Mouse (Mus musculus) intestine, postnatal 0 days (tissue): ENCODE measurements around the gene Fam241b. TPM values are rescaled to one million over a fixed set of nuclear protein-coding genes. Genes with fewer than 3 reads are reported as not detected.

ENCODE experiments used
- ATAC-seq: fragments of 200-750 bp; cut with Nextera tagmentation; 2 replicates; pipeline ENCODE4 v1.8.0; 2017; ENCODE audit warnings: mild to moderate bottlenecking, moderate TSS enrichment, moderate library complexity
- H3K27ac ChIP-seq: fragments of 300-500 bp; sonication (generic); 2 replicates; pipeline ENCODE4 v1.5.1; 2014; ENCODE audit warnings: mild to moderate bottlenecking, low read depth, low read length, moderate library complexity
- H3K27me3 ChIP-seq: fragments of 300-500 bp; sonication (generic); replicated peaks from 2 replicates; pipeline ENCODE4 v1.6.1; 2014; ENCODE audit warnings: low read length, mixed read lengths; ENCODE audit not compliant: control insufficient read depth, insufficient read depth
- H3K36me3 ChIP-seq: fragments of 300-500 bp; sonication (generic); 2 replicates; pipeline ENCODE4 v1.6.1; 2014; ENCODE audit warnings: mild to moderate bottlenecking, moderate library complexity; ENCODE audit not compliant: control insufficient read depth, insufficient read depth
- H3K4me1 ChIP-seq: fragments of 300-500 bp; sonication (generic); replicated peaks from 2 replicates; pipeline ENCODE4 v1.6.1; 2014; ENCODE audit warnings: antibody characterized with exemption, low read length, mixed read lengths; ENCODE audit not compliant: control insufficient read depth, insufficient read depth
- H3K4me2 ChIP-seq: fragments of 300-500 bp; sonication (generic); replicated peaks from 2 replicates; pipeline ENCODE4 v1.6.1; 2014; ENCODE audit warnings: low read depth, mild to moderate bottlenecking, moderate library complexity
- H3K4me3 ChIP-seq: fragments of 300-500 bp; sonication (generic); 2 replicates; pipeline ENCODE4 v1.5.1; 2014; ENCODE audit warnings: low read depth, low read length
- H3K9ac ChIP-seq: fragments of 300-500 bp; sonication (generic); 2 replicates; pipeline ENCODE4 v1.6.1; 2014; ENCODE audit warnings: mild to moderate bottlenecking, low read depth, low read length
- H3K9me3 ChIP-seq: fragments of 300-500 bp; sonication (generic); 2 replicates; pipeline ENCODE4 v1.6.1; 2016; ENCODE audit warnings: mixed run types; ENCODE audit not compliant: control insufficient read depth
- CTCF ChIP-seq: sonication (generic); IDR thresholded peaks from 2 replicates; pipeline ENCODE4 v1.5.1; 2016; ENCODE audit warnings: low read depth, mild to moderate bottlenecking, control low read depth, antibody characterized with exemption, moderate library complexity
- WGBS: fragments of 180-500 bp; shearing (Covaris S2); extraction: QIAGEN DNeasy Blood & Tissue Kit; methylation state at CpG from one replicate; pipeline ENCODE4 v1.1.7; 2014; 5-methylcytosine and 5-hydroxymethylcytosine counted together
- polyA plus RNA-seq: library from polyadenylated mRNA; unstranded; fragments of >200 nt; fragmentation: Nextera tagmentation; extraction: Ambion mirVana; gene quantifications from 2 replicates; pipeline ENCODE4 v1.2.1, GENCODE M21; 2015

Fam241b gene
- polyA plus RNA-seq, 1 experiment from 2014 or later = 47.3 TPM

- WGBS = 40% methylated on average over 10 of the region's 10 CpGs
- no peaks in the 10 kb centered on the region for H3K4me1 ChIP-seq
Observed at GRCm38 (mm10) chr10:62162410-62162809, 18.7 kb upstream of the Fam241b start.

GRCm38 (mm10) chr10:62149929-62150328, 6.2 kb upstream of the Fam241b start:
- H3K9me3 ChIP-seq = no peaks in the 10 kb centered on the region
- H3K36me3 ChIP-seq = no peaks in the 10 kb centered on the region
- H3K9ac ChIP-seq = no peak overlapping the region
- no peak for TF ChIP-seq CTCF
- H3K4me3 ChIP-seq = no peak overlapping the region
- H3K4me2 ChIP-seq = no peak overlapping the region
- H3K27me3 ChIP-seq = 0 out of 2 replicates have a peak, but pooled peaks cover 4% of the 10 kb centered on the region
- no peak for ATAC-seq
- H3K27ac ChIP-seq = no peak overlapping the region
- no peaks in the 10 kb centered on the region for H3K4me1 ChIP-seq
- 57% methylated on average over 7 of the region's 7 CpGs for WGBS

More at GRCm38 (mm10) chr10:62162410-62162809, 18.7 kb upstream of the Fam241b start:
- no peak overlapping the region; the same call in 1 of the 2 replicates for H3K4me2 ChIP-seq
- H3K27me3 ChIP-seq = no peaks in the 10 kb centered on the region
- H3K27ac ChIP-seq = no peak overlapping the region
- H3K9me3 ChIP-seq = no peaks in the 10 kb centered on the region
- H3K9ac ChIP-seq = no peak overlapping the region
- H3K36me3 ChIP-seq = no peaks in the 10 kb centered on the region
- TF ChIP-seq CTCF = no peak
- ATAC-seq = peak; percentile 70
- H3K4me3 ChIP-seq = no peak overlapping the region

GRCm38 (mm10) chr10:62147466-62148248, 3.9 kb upstream of the Fam241b start:
- no peaks in the 10 kb centered on the region for H3K9me3 ChIP-seq
- no peaks in the 10 kb centered on the region for H3K4me1 ChIP-seq
- H3K27ac ChIP-seq = no peak overlapping the region
- H3K4me2 ChIP-seq = no peak overlapping the region
- H3K9ac ChIP-seq = no peak overlapping the region
- no peak for ATAC-seq
- TF ChIP-seq CTCF = no peak
- 0 out of 2 replicates have a peak, but pooled peaks cover 4% of the 10 kb centered on the region for H3K27me3 ChIP-seq
- H3K4me3 ChIP-seq = no peak overlapping the region
- no peaks in the 10 kb centered on the region for H3K36me3 ChIP-seq
- 56% methylated on average over 12 of the region's 12 CpGs for WGBS

- no peak overlapping the region for H3K27ac ChIP-seq
- no peak overlapping the region for H3K4me2 ChIP-seq
- no peaks in the 10 kb centered on the region for H3K4me1 ChIP-seq
- no peak overlapping the region for H3K4me3 ChIP-seq
- H3K36me3 ChIP-seq = no peaks in the 10 kb centered on the region
- ATAC-seq = no peak
- TF ChIP-seq CTCF = no peak
- no peaks in the 10 kb centered on the region for H3K9me3 ChIP-seq
- no peak overlapping the region for H3K9ac ChIP-seq
- 0 out of 2 replicates have a peak, but pooled peaks cover 4% of the 10 kb centered on the region for H3K27me3 ChIP-seq
- WGBS = 67% methylated on average over 5 of the region's 5 CpGs
Observed at GRCm38 (mm10) chr10:62145957-62146356, 2.2 kb upstream of the Fam241b start.

- H3K27me3 ChIP-seq = peaks cover 26% of the 10 kb centered on the region
- no peaks in the 10 kb centered on the region for H3K9me3 ChIP-seq
- no peaks in the 10 kb centered on the region for H3K4me1 ChIP-seq
- WGBS = 7% methylated on average over 3 of the region's 3 CpGs
- no peak overlapping the region for H3K27ac ChIP-seq
- no peak overlapping the region for H3K4me3 ChIP-seq
- no peaks in the 10 kb centered on the region for H3K36me3 ChIP-seq
- H3K9ac ChIP-seq = no peak overlapping the region
- H3K4me2 ChIP-seq = no peak overlapping the region
- no peak for ATAC-seq
- TF ChIP-seq CTCF = no peak
Observed at GRCm38 (mm10) chr10:62138040-62138439, 5.7 kb downstream of the Fam241b start.

- 12% methylated on average over 4 of the region's 4 CpGs for WGBS
Observed at GRCm38 (mm10) chr10:62137150-62137549, 6.6 kb downstream of the Fam241b start.

More at GRCm38 (mm10) chr10:62137150-62137549, 6.6 kb downstream of the Fam241b start:
- Histone ChIP-seq H3K4me1 (no peaks in the 10 kb centered on the region), H3K9ac (no peak overlapping the region), H3K36me3 (no peaks in the 10 kb centered on the region), H3K9me3 (no peaks in the 10 kb centered on the region), H3K27ac (no peak overlapping the region), H3K27me3 (peaks cover 35% of the 10 kb centered on the region), H3K4me2 (no peak overlapping the region), H3K4me3 (no peak overlapping the region)
- ATAC-seq = no peak
- no peak for TF ChIP-seq CTCF
